Mouse (Mus musculus) macrophage (primary cell): ENCODE results near the gene Ces2e. TPM values are rescaled to one million over a fixed set of nuclear protein-coding genes. Genes with fewer than 3 reads are reported as not detected.
"Not testable (repeated sequence)": the region's sequence is repeated elsewhere in the genome, so short reads cannot be mapped to it uniquely, and the experiment has no call there.

Source experiments
- H3K27ac ChIP-seq: fragments of 350-480 bp; formaldehyde crosslinking; 2 replicates; pipeline ENCODE4 v1.9.0; 2021
- H3K36me3 ChIP-seq: fragments of 350-480 bp; formaldehyde crosslinking; 2 replicates; pipeline ENCODE4 v1.9.0; 2021; ENCODE audit errors: inconsistent target
- H3K4me3 ChIP-seq: fragments of 350-480 bp; formaldehyde crosslinking; 2 replicates; pipeline ENCODE4 v1.9.0; 2021; ENCODE audit errors: inconsistent target
- H3K79me2 ChIP-seq: fragments of 350-480 bp; formaldehyde crosslinking; 2 replicates; pipeline ENCODE4 v1.9.0; 2021; ENCODE audit errors: inconsistent target
- WGBS: methylation state at CpG from one replicate; pipeline ENCODE4 v1.1.7; 2026; ENCODE audit warnings: inconsistent platforms; ENCODE audit not compliant: missing documents; 5-methylcytosine and 5-hydroxymethylcytosine counted together
- polyA plus RNA-seq: library from polyadenylated mRNA; stranded (reverse); fragments of 250-400 nt; gene quantifications from 3 replicates; pipeline ENCODE4 v1.2.4, GENCODE M21; 2018; ENCODE audit warnings: inconsistent platforms
- total RNA-seq, 78 experiments: library from RNA; depleted of rRNA; stranded (reverse); fragments of 250-400 nt; gene quantifications; 1 replicate in 9 of 78; 2 replicates in 24 of 78; 3 replicates in 43 of 78; 4 replicates in 2 of 78; pipeline ENCODE4 v1.2.4; 2018; ENCODE audit warnings: inconsistent platforms in 56 of 78

Gene Ces2e
- not detected for total RNA-seq (2018; cell fraction: chromatin; rRNA removed)
- total RNA-seq (2018; cell fraction: cytosol; rRNA removed) = not detected
- total RNA-seq (2018; cell fraction: nucleus; rRNA removed) = not detected
- not detected in 3 replicates for polyA plus RNA-seq

DNA sequence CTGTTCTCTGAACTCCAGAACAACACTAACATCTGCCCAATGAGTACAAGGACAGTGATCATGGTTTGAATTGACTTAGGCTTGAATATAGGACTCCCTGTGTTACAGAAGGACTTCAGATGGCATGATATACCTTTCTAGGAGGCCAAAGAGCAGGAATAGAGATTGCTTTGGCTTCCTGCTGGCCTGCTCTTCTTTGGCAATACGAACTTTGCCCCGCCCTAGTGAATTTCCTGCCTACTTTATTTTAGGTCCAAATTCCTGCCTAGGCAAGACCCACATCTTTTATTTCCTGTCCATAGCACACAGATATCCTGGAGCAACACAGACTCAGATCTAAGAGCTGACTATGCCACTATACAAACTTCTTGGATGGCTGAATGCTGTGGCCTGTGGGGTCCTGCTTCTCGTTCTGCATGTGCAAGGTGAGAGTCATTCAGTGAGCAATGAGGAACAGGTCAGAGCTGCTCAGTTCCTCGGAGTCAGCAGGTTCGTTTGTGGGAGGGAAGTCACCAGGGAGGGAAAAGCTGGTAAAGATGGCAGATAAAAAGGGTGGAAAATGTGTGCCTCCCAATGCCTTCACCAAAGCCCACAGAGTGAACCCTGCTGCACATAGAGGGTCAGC lies at the start of gene Ces2e:
Gene Ces2e, plus strand, starts transcription at position 289 of the 625 bp plus-strand sequence.
- H3K79me2 ChIP-seq = no peaks in the 10 kb centered on the region
- H3K36me3 ChIP-seq = no peaks in the 10 kb centered on the region
- no peak within 1 kb of the TSS for H3K27ac ChIP-seq
- WGBS = 40% methylated on average over 5 of the region's 5 CpGs
- no peak within 1 kb of the TSS for H3K4me3 ChIP-seq

DNA sequence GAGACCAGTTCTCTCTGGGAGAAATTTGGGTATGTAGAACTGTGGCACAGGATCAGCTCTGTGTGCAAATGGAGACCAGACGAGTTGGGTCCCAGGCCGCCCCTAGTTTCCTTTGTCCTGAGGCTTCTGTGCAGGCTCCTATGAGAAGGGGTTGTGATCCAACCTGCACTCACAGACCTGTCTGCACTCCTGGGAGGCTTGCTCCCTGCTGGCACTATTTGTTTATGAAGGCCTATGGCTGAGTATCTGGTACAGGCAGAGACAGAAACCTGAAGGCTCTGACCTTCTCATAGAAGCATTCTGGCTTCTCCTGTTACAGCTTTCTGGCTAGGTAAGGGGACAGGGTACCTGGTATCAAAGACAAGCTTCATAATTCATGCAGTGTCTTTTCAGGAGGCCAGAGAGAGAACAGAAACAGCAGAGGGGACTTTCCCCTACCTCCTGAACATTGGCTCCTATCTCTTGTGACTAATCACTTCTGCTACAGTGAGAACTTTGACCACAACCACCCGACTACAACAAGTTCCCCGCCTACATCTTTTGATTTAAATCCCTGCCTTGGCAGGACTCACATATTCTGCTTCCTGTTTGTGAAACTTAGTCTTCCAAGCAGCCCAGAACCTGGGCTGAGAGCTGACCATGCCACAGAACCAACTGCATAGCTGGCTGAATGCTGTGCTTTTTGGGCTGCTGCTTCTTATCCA lies 39.7 kb upstream of the Ces2e start:
- not testable (repeated sequence) for H3K4me3 ChIP-seq, H3K36me3 ChIP-seq, H3K27ac ChIP-seq, H3K79me2 ChIP-seq
- whole genome bisulfite sequencing = no CpG with 5 or more reads among the region's 4 CpGs

- H3K27ac ChIP-seq = no peak overlapping the region
- 26% methylated on average over 2 of the region's 2 CpGs for WGBS
- H3K79me2 ChIP-seq = no peaks in the 10 kb centered on the region
- no peak overlapping the region for H3K4me3 ChIP-seq
- no peaks in the 10 kb centered on the region for H3K36me3 ChIP-seq
Measured at GRCm38 (mm10) chr8:104901746-104902145, 24.3 kb upstream of the Ces2e start.

DNA sequence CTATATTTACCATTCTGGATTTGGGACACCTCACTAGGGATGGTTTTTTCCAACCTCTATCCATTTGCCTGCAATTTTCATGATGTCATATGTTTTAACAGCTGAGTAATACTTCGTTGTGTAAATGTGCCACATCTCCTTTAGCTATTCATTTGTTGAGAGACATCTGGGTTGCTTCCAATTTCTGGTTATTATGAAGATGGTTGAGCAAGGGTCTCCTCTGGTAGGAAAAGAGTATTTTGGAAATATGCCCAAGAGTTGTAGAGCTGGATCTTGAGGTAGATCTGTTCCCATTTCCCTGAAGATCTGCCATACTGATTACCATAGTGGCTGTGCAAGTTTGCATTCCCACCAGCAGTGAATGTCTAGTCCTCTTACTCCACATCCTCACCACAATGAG lies 18.9 kb upstream of the Ces2e start:
- H3K79me2 ChIP-seq = no peaks in the 10 kb centered on the region
- 38% methylated on average over 1 of the region's 1 CpGs for WGBS
- no peak overlapping the region for H3K27ac ChIP-seq
- H3K4me3 ChIP-seq = no peak overlapping the region
- no peaks in the 10 kb centered on the region for H3K36me3 ChIP-seq

DNA sequence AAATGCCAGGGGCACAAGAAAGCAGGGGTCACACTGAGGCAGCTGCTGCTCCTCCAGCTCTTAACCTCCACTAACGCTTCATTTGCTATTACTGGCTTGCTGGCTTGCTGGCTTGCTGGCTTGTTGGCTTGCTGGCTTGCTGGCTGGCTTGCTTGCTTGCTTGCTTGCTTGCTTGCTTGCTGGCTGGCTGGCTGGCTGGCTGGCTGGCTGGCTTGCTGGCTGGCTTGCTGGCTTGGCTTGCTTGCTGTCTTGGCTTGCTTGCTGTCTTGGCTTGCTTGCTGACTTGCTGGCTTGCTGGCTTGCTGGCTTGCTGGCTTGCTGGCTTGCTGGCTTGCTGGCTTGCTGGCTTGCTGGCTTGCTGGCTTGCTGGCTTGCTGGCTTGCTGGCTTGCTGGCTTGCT lies 17.0 kb upstream of the Ces2e start:
- H3K4me3 ChIP-seq, H3K79me2 ChIP-seq, H3K27ac ChIP-seq, H3K36me3 ChIP-seq: not testable (repeated sequence)
- WGBS = 92% methylated on average over 1 of the region's 1 CpGs

DNA sequence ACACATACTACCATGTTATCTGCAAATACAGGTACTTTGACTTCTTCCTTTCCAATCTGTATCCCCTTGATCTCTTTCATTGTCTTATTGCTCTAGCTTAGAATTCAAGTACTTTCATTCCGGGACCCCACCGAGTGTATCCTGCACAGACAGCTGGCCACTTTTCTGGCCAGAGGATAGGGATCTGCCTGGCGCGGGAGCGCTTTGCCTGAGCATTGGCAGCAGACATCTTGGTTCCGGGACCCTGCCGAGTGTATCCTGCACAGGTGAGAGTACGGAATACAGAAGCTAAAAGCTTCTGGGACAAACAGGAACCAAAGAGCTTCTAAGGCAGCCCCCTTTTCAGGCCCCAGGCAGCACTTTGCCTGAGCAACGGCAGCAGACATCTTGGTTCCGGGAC lies 16.4 kb upstream of the Ces2e start:
- H3K27ac ChIP-seq, H3K36me3 ChIP-seq, H3K79me2 ChIP-seq, H3K4me3 ChIP-seq: not testable (repeated sequence)
- 97% methylated on average over 9 of the region's 10 CpGs for WGBS

DNA sequence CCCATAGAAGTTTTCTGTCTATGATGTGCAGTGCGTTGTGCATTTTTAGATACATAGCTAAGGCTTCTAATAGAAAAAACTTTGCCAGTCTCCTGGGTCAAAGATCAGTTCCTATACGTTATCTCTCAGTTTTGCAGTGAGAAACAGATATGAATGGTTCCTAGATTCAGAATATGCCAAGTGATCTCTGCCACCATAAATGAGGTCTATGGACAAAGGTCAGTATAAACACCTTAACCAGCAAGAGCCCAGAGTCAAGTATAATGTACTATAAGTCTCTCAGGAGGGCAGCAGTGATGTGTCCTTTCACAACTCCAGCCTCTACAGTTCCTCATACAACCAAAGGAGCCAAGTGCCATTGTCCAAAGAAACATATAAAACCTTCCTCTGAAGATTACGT lies 1.2 kb downstream of the Ces2e start:
- H3K36me3 ChIP-seq = no peaks in the 10 kb centered on the region
- H3K27ac ChIP-seq = no peak overlapping the region
- no peaks in the 10 kb centered on the region for H3K79me2 ChIP-seq
- 91% methylated on average over 3 of the region's 3 CpGs for WGBS
- no peak overlapping the region for H3K4me3 ChIP-seq

DNA sequence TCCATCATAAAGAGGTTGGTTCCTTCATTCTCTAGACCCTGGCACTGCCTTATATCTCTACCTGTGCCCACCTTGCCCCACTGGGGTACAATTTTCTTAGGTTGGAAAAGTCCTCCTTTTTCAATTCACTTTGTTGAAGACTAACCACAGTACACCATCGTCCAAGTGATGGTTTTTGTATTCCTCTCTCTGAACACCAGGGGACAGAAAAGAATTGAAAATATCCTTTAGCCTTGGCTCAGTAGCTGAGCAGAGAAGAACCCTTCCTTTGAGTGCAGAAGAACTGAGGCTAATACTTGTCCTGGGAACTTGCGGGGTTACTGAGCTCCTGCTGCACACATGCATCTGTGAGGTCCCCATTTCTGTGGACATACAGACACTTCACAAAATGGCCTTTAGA lies 18.6 kb downstream of the Ces2e start:
- Histone ChIP-seq H3K79me2 (no peaks in the 10 kb centered on the region), H3K27ac (no peak overlapping the region), H3K36me3 (no peaks in the 10 kb centered on the region), H3K4me3 (no peak overlapping the region)
- WGBS = 88% methylated on average over 2 of the region's 2 CpGs

- Histone ChIP-seq H3K36me3 (no peaks in the 10 kb centered on the region), H3K4me3 (no peak within 1 kb of the TSS), H3K79me2 (no peaks in the 10 kb centered on the region), H3K27ac (no peak within 1 kb of the TSS)
- 78% methylated on average over 4 of the region's 4 CpGs for WGBS
Measured at GRCm38 (mm10) chr8:104947056-104947455, 21.0 kb downstream of the Ces2e start, which contains the start of gene Ces2f. Gene Ces2f (plus strand): TSS chr8:104947356.

GRCm38 (mm10) chr8:104949031-104949430 lies 23.0 kb downstream of the Ces2e start:
- whole genome bisulfite sequencing = 82% methylated on average over 5 of the region's 5 CpGs
- Histone ChIP-seq H3K36me3 (no peaks in the 10 kb centered on the region), H3K79me2 (no peaks in the 10 kb centered on the region), H3K4me3 (no peak overlapping the region), H3K27ac (no peak overlapping the region)

DNA sequence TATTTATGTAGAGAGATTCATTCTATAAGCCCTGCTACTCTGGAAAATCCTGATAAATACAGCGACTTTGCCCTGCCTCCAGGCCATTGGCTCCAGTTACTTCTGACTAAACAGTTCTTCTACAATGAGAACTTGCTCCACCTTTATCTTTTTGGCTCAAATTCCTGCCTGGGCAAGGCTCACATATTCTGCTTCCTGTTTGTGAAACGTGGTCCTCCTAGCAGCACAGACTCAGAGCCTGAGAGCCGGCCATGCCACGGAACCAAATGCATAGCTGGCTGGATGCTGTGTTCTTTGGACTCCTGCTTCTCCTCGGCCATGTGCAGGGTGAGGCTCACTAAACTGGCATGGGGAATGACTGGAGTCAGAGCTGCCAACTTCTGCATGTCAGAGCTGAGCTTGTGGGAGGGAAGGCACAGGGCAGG lies 35.5 kb downstream of the Ces2e start, which contains the start of gene Ces2g:
Gene Ces2g, plus strand, starts transcription at position 182 of the 425 bp plus-strand sequence.
- Histone ChIP-seq H3K4me3 (no peak within 1 kb of the TSS), H3K36me3 (no peaks in the 10 kb centered on the region), H3K79me2 (no peaks in the 10 kb centered on the region), H3K27ac (no peak within 1 kb of the TSS)
- WGBS = 16% methylated on average over 5 of the region's 5 CpGs

GRCm38 (mm10) chr8:104962229-104962901 lies 36.3 kb downstream of the Ces2e start:
- Histone ChIP-seq H3K27ac (no peak overlapping the region), H3K4me3 (no peak overlapping the region), H3K36me3 (no peaks in the 10 kb centered on the region), H3K79me2 (no peaks in the 10 kb centered on the region)
- 82% methylated on average over 7 of the region's 8 CpGs for WGBS

GRCm38 (mm10) chr8:104963375-104963894 lies 37.4 kb downstream of the Ces2e start:
- WGBS = 87% methylated on average over 4 of the region's 4 CpGs
- H3K27ac ChIP-seq = no peak overlapping the region
- no peaks in the 10 kb centered on the region for H3K36me3 ChIP-seq
- H3K79me2 ChIP-seq = no peaks in the 10 kb centered on the region
- no peak overlapping the region for H3K4me3 ChIP-seq

- no peak overlapping the region for H3K27ac ChIP-seq
- no peaks in the 10 kb centered on the region for H3K36me3 ChIP-seq
- no peak overlapping the region for H3K4me3 ChIP-seq
- no peaks in the 10 kb centered on the region for H3K79me2 ChIP-seq
- WGBS = 96% methylated on average over 5 of the region's 5 CpGs
Measured at GRCm38 (mm10) chr8:104984126-104984525, 58.1 kb downstream of the Ces2e start.
